Mouse (Mus musculus): ENCODE measurements around the gene Selenoo.

Selenoo gene

DNA sequence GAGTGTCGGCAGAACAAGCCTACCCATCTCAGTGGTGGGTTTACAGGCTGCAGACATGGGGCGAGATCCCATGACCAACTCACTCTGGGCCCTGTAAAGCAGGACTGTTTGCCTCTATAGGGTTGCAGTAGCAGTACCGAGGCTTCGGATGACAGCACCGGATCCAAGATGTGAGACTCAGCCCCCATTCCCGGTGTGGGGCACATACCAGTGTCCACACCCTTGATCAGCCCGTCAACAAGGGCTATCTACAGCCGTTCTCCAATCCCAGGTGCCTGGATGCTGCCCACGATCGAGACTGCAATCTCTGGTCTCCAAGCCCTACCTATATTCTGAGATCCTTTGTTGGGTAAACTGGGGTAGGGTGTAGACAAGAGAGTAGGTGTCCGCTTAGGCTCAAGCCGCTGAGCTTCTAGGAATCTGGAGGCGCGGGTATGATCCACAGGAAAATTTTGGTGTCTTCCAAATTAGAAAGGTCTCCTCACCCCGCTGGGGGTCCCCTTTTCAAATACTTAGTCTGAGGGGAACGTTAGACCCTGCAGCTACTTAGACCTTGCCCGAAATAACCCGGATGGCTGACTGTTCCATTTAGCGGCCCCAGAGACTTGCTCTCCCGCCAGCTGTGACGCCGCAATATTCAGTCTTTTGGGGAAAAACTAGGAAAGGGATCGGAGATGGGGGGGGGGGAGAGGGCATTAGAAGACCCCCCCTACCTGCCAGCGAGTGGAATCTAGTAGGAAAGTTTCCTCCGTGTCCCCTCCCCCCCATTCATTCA, 59.8 kb downstream of the Selenoo start:
- DNase-seq (ENCODE audit: low read depth, low spot score): no peak

DNA sequence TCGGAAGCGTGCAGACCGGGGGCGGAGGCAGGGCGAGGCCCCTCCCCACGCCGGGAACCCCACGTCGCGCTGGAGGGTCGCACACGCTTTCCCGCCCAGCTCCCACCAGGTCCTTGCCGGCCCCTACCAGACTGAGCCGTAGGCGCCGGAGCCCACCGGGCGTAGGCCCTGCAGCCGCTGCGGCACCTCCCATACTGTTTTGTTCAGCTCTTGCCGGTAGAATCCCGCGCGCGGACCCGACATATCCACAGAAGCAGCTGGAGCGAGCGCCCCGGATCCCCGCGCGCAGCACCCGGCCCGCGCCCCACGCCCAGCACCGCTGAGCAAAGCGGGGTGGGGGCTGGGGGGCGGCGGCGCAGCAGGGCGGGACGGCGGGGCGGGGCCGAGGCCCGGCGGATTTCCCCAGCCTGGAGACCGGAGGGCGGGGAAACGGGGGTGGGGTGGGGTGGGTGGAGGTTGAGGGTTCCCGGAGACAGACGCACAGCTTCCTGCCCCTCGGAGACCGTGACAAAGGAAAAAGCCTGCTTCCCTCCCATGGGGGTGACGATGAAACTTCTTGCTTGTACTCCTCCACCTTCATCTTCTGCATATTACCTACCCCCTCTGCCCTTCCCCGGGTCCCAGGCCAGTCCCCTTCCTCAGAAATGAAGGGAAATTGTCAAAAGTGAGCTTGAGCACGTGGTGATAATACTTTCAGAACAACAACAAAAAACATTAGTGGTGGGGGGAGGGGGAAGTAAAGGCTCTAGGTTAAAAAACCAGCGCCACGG, 60.6 kb downstream of the Selenoo start, which contains the start of gene Mapk11:
Gene Mapk11 (minus strand): TSS at position 358 of the 770 bp plus-strand sequence.
- DNase-seq (ENCODE audit: low read depth, low spot score): no peak

Data from retina, adult 2 months (tissue).